12 mouse cellular contexts compared by ENCODE assay signal in genomic region chr3:55785266-55785980, GRCm38 (mm10). TPM values are rescaled to one million over a fixed set of nuclear protein-coding genes. Genes with fewer than 3 reads are reported as not detected.
DNase-seq lines count a peak whose midpoint lies in the region; ATAC-seq and TF ChIP-seq lines count a peak whose summit lies in the region.
"Had no signal": no experiment of that assay in that cellular context is flagged by ENCODE, and none has a peak within 500 bp of the region (broad histone marks: within the 10 kb centered on the region; RNA-seq: fewer than 3 reads in every experiment).

No protein-coding gene starts in this region.

- no peak for TF ChIP-seq POLR2A in cerebellum, adult 2 months (IDR thresholded peaks at IDR 0.05; ENCODE audit: borderline replicate concordance, insufficient read depth, low read length)

- no peaks in the 10 kb centered on the region for H3K36me3 ChIP-seq in neural tube, embryonic 12.5 days
- H3K36me3 ChIP-seq in midbrain, embryonic 10.5 days: no peaks in the 10 kb centered on the region
- H3K36me3 ChIP-seq in heart, embryonic 11.5 days (ENCODE audit: control insufficient read depth, insufficient read depth, low read length): no peaks in the 10 kb centered on the region
- no peaks in the 10 kb centered on the region for H3K36me3 ChIP-seq in forebrain, embryonic 11.5 days (ENCODE audit: control insufficient read depth, insufficient read depth, low read length)
- H3K36me3 ChIP-seq: liver, embryonic 15.5 days had no signal

- peak overlapping the region; percentile 70 for H3K4me2 ChIP-seq in neural tube, embryonic 12.5 days (replicated peaks)
- no peak overlapping the region for H3K4me2 ChIP-seq in heart, embryonic 11.5 days
- no peak overlapping the region for H3K4me2 ChIP-seq in forebrain, embryonic 11.5 days (ENCODE audit: low read depth, low read length, severe bottlenecking)
- H3K4me2 ChIP-seq: liver, embryonic 15.5 days had no signal

- no peaks in the 10 kb centered on the region for H3K27me3 ChIP-seq in cerebellum, adult 2 months (ENCODE audit: control insufficient read depth, insufficient read depth, low read length)
- peaks cover 44% of the 10 kb centered on the region for H3K27me3 ChIP-seq in neural tube, embryonic 12.5 days (replicated peaks)
- H3K27me3 ChIP-seq in midbrain, embryonic 10.5 days (ENCODE audit: low read depth, poor library complexity, severe bottlenecking): peaks cover 84% of the 10 kb centered on the region
- H3K27me3 ChIP-seq in heart, embryonic 11.5 days (ENCODE audit: control insufficient read depth, insufficient read depth, low read length): peaks cover 53% of the 10 kb centered on the region
- peaks cover 63% of the 10 kb centered on the region for H3K27me3 ChIP-seq in forebrain, embryonic 11.5 days (ENCODE audit: control insufficient read depth, insufficient read depth, low read length)

- ATAC-seq in neural tube, embryonic 12.5 days (ENCODE audit: low FRiP score, low read depth): no peak
- ATAC-seq in heart, embryonic 11.5 days (replicated peaks; ENCODE audit: insufficient number of reproducible peaks, low FRiP score, low TSS enrichment): no peak
- no peak for ATAC-seq in forebrain, embryonic 11.5 days (replicated peaks; ENCODE audit: low FRiP score)
- ATAC-seq: activated CD4-positive, CD25-positive, alpha-beta regulatory T cell, adult 4 months had no signal

- WGBS in cerebellum, adult 2 months: 9% methylated on average over 4 of the region's 4 CpGs
- WGBS in neural tube, embryonic 12.5 days: 43% methylated on average over 4 of the region's 4 CpGs
- 33% methylated on average over 4 of the region's 4 CpGs for WGBS in midbrain, embryonic 10.5 days
- WGBS in heart, embryonic 11.5 days (ENCODE audit: insufficient replicate concordance): 55% methylated on average over 4 of the region's 4 CpGs
- 42% methylated on average over 4 of the region's 4 CpGs for WGBS in forebrain, embryonic 11.5 days

- H3K4me1 ChIP-seq in cerebellum, adult 2 months (ENCODE audit: control insufficient read depth, insufficient read depth, low read length): no peaks in the 10 kb centered on the region
- peaks cover 29% of the 10 kb centered on the region for H3K4me1 ChIP-seq in neural tube, embryonic 12.5 days
- H3K4me1 ChIP-seq in midbrain, embryonic 10.5 days: peaks cover 80% of the 10 kb centered on the region
- H3K4me1 ChIP-seq in heart, embryonic 11.5 days (ENCODE audit: control insufficient read depth, insufficient read depth, low read length): peaks cover 19% of the 10 kb centered on the region
- peaks cover 27% of the 10 kb centered on the region for H3K4me1 ChIP-seq in forebrain, embryonic 11.5 days (replicated peaks; ENCODE audit: control insufficient read depth, insufficient read depth, low read length)

- no peaks in the 10 kb centered on the region for H3K9me3 ChIP-seq in neural tube, embryonic 12.5 days
- H3K9me3 ChIP-seq in midbrain, embryonic 10.5 days (replicated peaks): no peaks in the 10 kb centered on the region
- H3K9me3 ChIP-seq in heart, embryonic 11.5 days (replicated peaks; ENCODE audit: control insufficient read depth, low read length): no peaks in the 10 kb centered on the region
- H3K9me3 ChIP-seq in forebrain, embryonic 11.5 days (ENCODE audit: control insufficient read depth, low read length): no peaks in the 10 kb centered on the region
- H3K9me3 ChIP-seq: liver, embryonic 15.5 days had no signal

- peak overlapping the region; percentile 99 for H3K4me3 ChIP-seq in cerebellum, adult 2 months (replicated peaks; ENCODE audit: insufficient read depth, low read depth, low read length)
- H3K4me3 ChIP-seq in neural tube, embryonic 12.5 days: peak overlapping the region; percentile 23
- peak overlapping the region; percentile 64 for H3K4me3 ChIP-seq in midbrain, embryonic 10.5 days
- no peak overlapping the region for H3K4me3 ChIP-seq in heart, embryonic 11.5 days (ENCODE audit: low read depth, low read length)
- H3K4me3 ChIP-seq in forebrain, embryonic 11.5 days (ENCODE audit: low read depth, low read length): no peak overlapping the region
- H3K4me3 ChIP-seq: heart, adult 2 months; liver, embryonic 15.5 days had no signal

- intact Hi-C loops in left cerebral cortex, postnatal 4 days (cut with DNase I): no loop called here

- peak overlapping the region; percentile 52; the same call in 1 of the 2 replicates for H3K27ac ChIP-seq in cerebellum, adult 2 months (ENCODE audit: insufficient read depth, low read length)
- H3K27ac ChIP-seq in neural tube, embryonic 12.5 days: no peak overlapping the region; the same call in 1 of the 2 replicates
- peak overlapping the region; percentile 94 for H3K27ac ChIP-seq in midbrain, embryonic 10.5 days (replicated peaks)
- H3K27ac ChIP-seq in heart, embryonic 11.5 days (ENCODE audit: low read depth, low read length): no peak overlapping the region
- no peak overlapping the region for H3K27ac ChIP-seq in forebrain, embryonic 11.5 days (ENCODE audit: low read depth, low read length)
- H3K27ac ChIP-seq: heart, adult 2 months; liver, embryonic 15.5 days had no signal

- DNase-seq in cerebellum, adult 2 months: peak in 1 of 2 experiments; percentile 48
- DNase-seq in cerebellum, adult 11-12 months: no peak
- no peak for DNase-seq in neural tube, embryonic 10.5 days (ENCODE audit: extremely low spot score, low spot score)
- no peak for DNase-seq in midbrain, embryonic 10.5 days (ENCODE audit: low spot score)
- DNase-seq in left cerebral cortex, postnatal 4 days: no peak
- no peak for DNase-seq in forebrain, embryonic 11.5 days (ENCODE audit: low spot score)
- DNase-seq: heart, adult 2 months had no signal

- peak overlapping the region; percentile 45; the same call in 1 of the 2 replicates for H3K9ac ChIP-seq in neural tube, embryonic 12.5 days
- no peak overlapping the region for H3K9ac ChIP-seq in heart, embryonic 11.5 days (ENCODE audit: low read depth, low read length)
- H3K9ac ChIP-seq in forebrain, embryonic 11.5 days (ENCODE audit: low read length): no peak overlapping the region
- H3K9ac ChIP-seq: liver, embryonic 15.5 days had no signal

- no peak for TF ChIP-seq CTCF in cerebellum, adult 2 months (IDR thresholded peaks at IDR 0.05; ENCODE audit: borderline replicate concordance, insufficient read depth, low read depth, low read length)

RNA-seq across cellular contexts. Expression of gene Mab21l1, which starts 3.1 kb away (rescaled TPM):
- polyA plus RNA-seq in cerebellum, adult 2 months (2012; rRNA removed): 45.4 and 50.6 TPM in 2 replicates
- 52.0 and 57.1 TPM in 2 replicates for polyA plus RNA-seq in neural tube, embryonic 12.5 days (2016; fragmentation: Nextera tagmentation; extraction: Ambion mirVana)
- 33.1 and 47.5 TPM in 2 replicates for polyA plus RNA-seq in midbrain, embryonic 10.5 days (2016; fragmentation: Nextera tagmentation; extraction: Ambion mirVana)
- total RNA-seq in left cerebral cortex, postnatal 4 days (2021): 1 to 10 TPM; 1.3 to 4.3 TPM
- 0.89 and 0.93 TPM in 2 replicates for polyA plus RNA-seq in heart, embryonic 11.5 days (2014; fragmentation: Nextera tagmentation; extraction: Ambion mirVana)
- polyA plus RNA-seq in forebrain, embryonic 11.5 days (2014; fragmentation: Nextera tagmentation; extraction: Ambion mirVana): 16.6 and 20.5 TPM in 2 replicates
- total RNA-seq: megakaryocyte progenitor cell, adult 5-6 weeks had no signal

Comparison
In these comparisons a context has a peak if more than half of its experiments do, and no peak if none do; other contexts are left out.
1. H3K27ac ChIP-seq: peak in cerebellum, adult 2 months (single experiment) and midbrain, embryonic 10.5 days (single experiment); none in neural tube, embryonic 12.5 days (single experiment), heart, embryonic 11.5 days (single experiment) and forebrain, embryonic 11.5 days (single experiment).
2. H3K4me3 ChIP-seq: peak in cerebellum, adult 2 months (single experiment), neural tube, embryonic 12.5 days (single experiment) and midbrain, embryonic 10.5 days (single experiment); none in heart, embryonic 11.5 days (single experiment) and forebrain, embryonic 11.5 days (single experiment).